Mouse (Mus musculus) spleen, adult 2 months (tissue): ENCODE measurements around the gene Cinp.

Experiments used
- CTCF ChIP-seq: fragments of 200-500 bp; IDR thresholded peaks from 2 replicates; pipeline ENCODE4 v1.5.1; 2011; ENCODE audit warnings: mild to moderate bottlenecking, inconsistent platforms; ENCODE audit not compliant: insufficient read depth, insufficient read length, insufficient replicate concordance; ENCODE audit errors: extremely low read depth
- POLR2A ChIP-seq: fragments of 200-500 bp; IDR thresholded peaks from 2 replicates; pipeline ENCODE4 v1.6.1; 2011; ENCODE audit warnings: low read depth, low read length, inconsistent platforms

- TF ChIP-seq CTCF (no peak), POLR2A (no peak)
Measured at GRCm38 (mm10) chr12:110921572-110921971, 32.6 kb upstream of the Cinp start.
